Mouse (Mus musculus) heart, embryonic 13.5 days (tissue): ENCODE data around the gene Col19a1. TPM values are rescaled to one million over a fixed set of nuclear protein-coding genes. Genes with fewer than 3 reads are reported as not detected.

Source experiments
- ATAC-seq: fragments of 200-750 bp; cut with Nextera tagmentation; 2 replicates; pipeline ENCODE4 v1.8.0; 2017; ENCODE audit warnings: moderate TSS enrichment; ENCODE audit not compliant: insufficient number of reproducible peaks, low FRiP score, low TSS enrichment; ENCODE audit errors: extremely low read depth
- H3K27ac ChIP-seq: fragments of 300-500 bp; sonication (generic); replicated peaks from 2 replicates; pipeline ENCODE4 v1.5.1; 2015; ENCODE audit warnings: moderate library complexity, mild to moderate bottlenecking, inconsistent platforms
- H3K27me3 ChIP-seq: fragments of 300-500 bp; sonication (generic); replicated peaks from 2 replicates; pipeline ENCODE4 v1.6.1; 2015; ENCODE audit warnings: mild to moderate bottlenecking, inconsistent platforms
- H3K36me3 ChIP-seq: fragments of 300-500 bp; sonication (generic); 2 replicates; pipeline ENCODE4 v1.6.1; 2015; ENCODE audit warnings: mild to moderate bottlenecking, inconsistent platforms
- H3K4me1 ChIP-seq: fragments of 300-500 bp; sonication (generic); 2 replicates; pipeline ENCODE4 v1.6.1; 2015; ENCODE audit warnings: inconsistent platforms
- H3K4me2 ChIP-seq: fragments of 300-500 bp; sonication (generic); 2 replicates; pipeline ENCODE4 v1.6.1; 2015; ENCODE audit warnings: inconsistent platforms, mild to moderate bottlenecking, moderate library complexity
- H3K4me3 ChIP-seq: fragments of 300-500 bp; sonication (generic); 2 replicates; pipeline ENCODE4 v1.5.1; 2015; ENCODE audit warnings: moderate library complexity, mild to moderate bottlenecking, inconsistent platforms
- H3K9ac ChIP-seq: fragments of 300-500 bp; sonication (generic); 2 replicates; pipeline ENCODE4 v1.6.1; 2015; ENCODE audit warnings: inconsistent platforms, mild to moderate bottlenecking, moderate library complexity
- H3K9me3 ChIP-seq: fragments of 300-500 bp; sonication (generic); 2 replicates; pipeline ENCODE4 v1.6.1; 2016; ENCODE audit warnings: inconsistent platforms
- WGBS: fragments of 180-500 bp; shearing (Covaris S2); methylation state at CpG from one replicate; pipeline ENCODE4 v1.1.7; 2015; ENCODE audit warnings: mixed read lengths; 5-methylcytosine and 5-hydroxymethylcytosine counted together
- polyA plus RNA-seq: library from polyadenylated mRNA; unstranded; fragments of >200 nt; fragmentation: Nextera tagmentation; extraction: Ambion mirVana; gene quantifications from 2 replicates; pipeline ENCODE4 v1.2.1, GENCODE M21; 2015

Gene Col19a1
- polyA plus RNA-seq, 1 experiment from 2014 or later: not detected

GRCm38 (mm10) chr1:24458015-24458414 is 129.3 kb downstream of the Col19a1 start:
- Histone ChIP-seq H3K36me3 (no peaks in the 10 kb centered on the region), H3K9me3 (no peaks in the 10 kb centered on the region), H3K27ac (no peak overlapping the region), H3K4me2 (no peak overlapping the region), H3K4me3 (no peak overlapping the region), H3K4me1 (no peaks in the 10 kb centered on the region), H3K9ac (no peak overlapping the region), H3K27me3 (no peaks in the 10 kb centered on the region)
- no peak for ATAC-seq
- 61% methylated on average over 2 of the region's 2 CpGs for WGBS

- no peaks in the 10 kb centered on the region for H3K27me3 ChIP-seq
- no peak overlapping the region for H3K27ac ChIP-seq
- H3K9me3 ChIP-seq: no peaks in the 10 kb centered on the region
- H3K4me3 ChIP-seq: no peak overlapping the region
- no peaks in the 10 kb centered on the region for H3K36me3 ChIP-seq
- no peak overlapping the region for H3K4me2 ChIP-seq
- H3K4me1 ChIP-seq: no peaks in the 10 kb centered on the region
- ATAC-seq: no peak
- no peak overlapping the region for H3K9ac ChIP-seq
- WGBS: 62% methylated on average over 10 of the region's 10 CpGs
Measured at GRCm38 (mm10) chr1:24452572-24453269, 134.6 kb downstream of the Col19a1 start.

DNA sequence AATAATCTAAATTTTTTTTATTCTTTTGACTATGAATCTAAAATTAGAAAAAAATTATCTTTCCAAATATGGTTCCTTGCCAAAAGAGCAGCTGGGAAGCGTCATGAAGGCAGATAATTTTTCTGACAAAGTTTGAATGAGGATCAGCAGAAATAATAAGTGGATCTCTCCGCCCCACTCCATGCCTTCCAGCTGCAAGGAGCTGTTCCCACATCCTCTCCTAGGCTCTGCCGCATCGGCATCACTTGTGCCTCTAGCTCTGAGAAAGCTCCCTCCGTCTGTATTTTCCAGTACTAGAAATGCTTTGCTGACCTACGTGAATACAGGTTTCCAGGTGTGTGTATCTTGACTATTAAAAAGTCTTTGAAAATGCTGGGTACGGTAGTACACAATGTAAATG is 135.1 kb downstream of the Col19a1 start:
- Histone ChIP-seq H3K4me2 (no peak overlapping the region), H3K27me3 (no peaks in the 10 kb centered on the region), H3K9me3 (no peaks in the 10 kb centered on the region), H3K9ac (no peak overlapping the region), H3K27ac (no peak overlapping the region), H3K4me3 (no peak overlapping the region), H3K36me3 (no peaks in the 10 kb centered on the region), H3K4me1 (no peaks in the 10 kb centered on the region)
- WGBS: 64% methylated on average over 7 of the region's 7 CpGs
- no peak for ATAC-seq

DNA sequence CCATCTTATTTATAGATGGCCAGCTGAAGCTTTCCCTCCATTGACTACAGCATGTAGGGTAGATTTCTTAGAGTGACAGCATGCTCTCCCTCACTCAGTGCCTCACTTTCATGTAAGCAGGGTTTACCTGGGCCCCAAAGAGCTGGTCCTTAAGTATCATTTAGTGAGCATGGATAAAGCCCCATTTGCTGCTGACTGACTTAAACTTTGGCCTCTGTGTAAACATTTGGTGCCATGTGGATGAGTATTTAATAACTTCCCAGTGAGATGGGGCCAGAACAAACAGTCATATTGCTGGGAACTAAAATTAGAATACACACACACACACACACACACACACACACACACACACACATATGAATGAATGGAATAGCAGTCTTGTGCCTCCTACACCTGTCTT is 149.8 kb downstream of the Col19a1 start:
- Histone ChIP-seq H3K27me3 (no peaks in the 10 kb centered on the region), H3K4me1 (no peaks in the 10 kb centered on the region), H3K9ac (no peak overlapping the region), H3K36me3 (no peaks in the 10 kb centered on the region), H3K27ac (no peak overlapping the region), H3K4me2 (no peak overlapping the region), H3K4me3 (no peak overlapping the region), H3K9me3 (no peaks in the 10 kb centered on the region)
- no peak for ATAC-seq

GRCm38 (mm10) chr1:24428306-24428705 is 159.0 kb downstream of the Col19a1 start:
- H3K9me3 ChIP-seq: no peaks in the 10 kb centered on the region
- no peaks in the 10 kb centered on the region for H3K4me1 ChIP-seq
- WGBS: 89% methylated on average over 5 of the region's 5 CpGs
- no peak for ATAC-seq
- no peaks in the 10 kb centered on the region for H3K36me3 ChIP-seq
- no peak overlapping the region for H3K4me3 ChIP-seq
- H3K27ac ChIP-seq: no peak overlapping the region
- H3K9ac ChIP-seq: no peak overlapping the region
- no peak overlapping the region for H3K4me2 ChIP-seq
- no peaks in the 10 kb centered on the region for H3K27me3 ChIP-seq

DNA sequence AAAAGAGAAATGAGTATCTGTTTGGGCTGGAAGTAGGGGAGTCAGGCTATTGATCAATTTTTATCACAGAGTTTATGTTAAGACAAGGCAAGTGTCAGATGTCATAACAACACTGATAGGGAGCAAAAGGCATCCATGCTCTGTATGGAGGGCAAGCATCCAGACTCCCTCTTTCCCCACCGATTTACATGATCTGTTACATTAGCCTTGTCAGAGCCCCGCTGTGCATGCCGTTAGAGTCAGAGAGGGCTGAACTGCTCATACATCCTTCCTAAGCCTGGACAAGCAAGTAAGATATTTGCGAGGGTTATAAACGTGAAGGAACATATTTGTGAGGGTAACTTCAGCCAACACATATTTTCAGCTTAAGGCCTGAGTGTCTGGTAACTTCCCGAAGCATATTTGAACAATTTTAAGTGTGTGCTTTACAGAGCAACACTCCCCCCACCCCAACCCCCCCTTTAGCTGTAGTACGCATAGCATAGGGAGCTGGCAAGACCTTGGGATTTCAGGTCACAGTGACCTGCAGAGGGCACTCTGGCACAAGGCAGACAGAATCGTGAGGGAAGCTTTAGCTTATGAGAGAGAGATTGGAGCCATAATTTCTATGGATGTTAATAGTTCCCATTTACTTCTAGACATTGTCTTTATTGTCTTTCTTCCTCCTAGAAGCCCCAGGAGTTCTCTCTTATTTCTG is 209.0 kb downstream of the Col19a1 start:
- ATAC-seq: no peak
- no peaks in the 10 kb centered on the region; the same call in 1 of the 2 replicates for H3K4me1 ChIP-seq
- no peaks in the 10 kb centered on the region for H3K27me3 ChIP-seq
- H3K4me2 ChIP-seq: 0 out of 2 replicates have a peak overlapping the region, but pooled peaks have one; percentile 11
- H3K9me3 ChIP-seq: no peaks in the 10 kb centered on the region
- no peak overlapping the region for H3K27ac ChIP-seq
- H3K9ac ChIP-seq: no peak overlapping the region
- no peak overlapping the region for H3K4me3 ChIP-seq
- H3K36me3 ChIP-seq: no peaks in the 10 kb centered on the region
- WGBS: 27% methylated on average over 8 of the region's 8 CpGs

GRCm38 (mm10) chr1:24374902-24375301 is 212.4 kb downstream of the Col19a1 start:
- Histone ChIP-seq H3K4me2 (no peak overlapping the region), H3K9me3 (no peaks in the 10 kb centered on the region), H3K27ac (no peak overlapping the region), H3K4me3 (no peak overlapping the region), H3K4me1 (no peaks in the 10 kb centered on the region; the same call in 1 of the 2 replicates), H3K27me3 (no peaks in the 10 kb centered on the region), H3K9ac (no peak overlapping the region), H3K36me3 (no peaks in the 10 kb centered on the region)
- WGBS: 23% methylated on average over 2 of the region's 2 CpGs
- ATAC-seq: no peak

DNA sequence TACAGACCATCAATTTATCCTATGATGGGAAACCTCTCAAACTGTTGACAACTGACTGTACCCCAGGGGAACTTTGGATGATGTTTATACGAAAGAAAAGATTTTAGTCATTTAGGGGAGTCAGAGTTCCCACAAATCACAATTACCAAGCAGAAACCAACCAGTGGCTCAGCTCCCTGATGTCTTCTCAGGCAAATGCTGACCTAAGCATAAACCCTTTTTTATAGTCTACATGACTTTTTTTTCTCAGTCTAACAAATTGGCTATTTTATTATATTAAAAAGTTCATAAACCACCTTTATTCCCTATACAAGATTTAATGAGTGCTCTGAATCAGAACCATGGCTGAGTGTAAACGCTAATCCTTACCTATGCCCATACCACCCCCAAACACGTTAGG is 213.6 kb downstream of the Col19a1 start:
- 75% methylated on average over 3 of the region's 3 CpGs for WGBS

GRCm38 (mm10) chr1:24372471-24373258 is 214.6 kb downstream of the Col19a1 start:
- WGBS: 73% methylated on average over 4 of the region's 4 CpGs
- Histone ChIP-seq H3K27ac (no peak overlapping the region), H3K4me2 (no peak overlapping the region), H3K9me3 (no peaks in the 10 kb centered on the region), H3K9ac (no peak overlapping the region), H3K4me1 (no peaks in the 10 kb centered on the region; the same call in 1 of the 2 replicates), H3K36me3 (no peaks in the 10 kb centered on the region), H3K4me3 (no peak overlapping the region), H3K27me3 (no peaks in the 10 kb centered on the region)
- ATAC-seq: no peak

More for the DNA sequence above, 213.6 kb downstream of the Col19a1 start:
- no peaks in the 10 kb centered on the region; the same call in 1 of the 2 replicates for H3K4me1 ChIP-seq
- no peak overlapping the region for H3K27ac ChIP-seq
- H3K27me3 ChIP-seq: no peaks in the 10 kb centered on the region
- H3K9me3 ChIP-seq: no peaks in the 10 kb centered on the region
- H3K4me2 ChIP-seq: no peak overlapping the region
- no peak for ATAC-seq
- no peaks in the 10 kb centered on the region for H3K36me3 ChIP-seq
- no peak overlapping the region for H3K9ac ChIP-seq
- H3K4me3 ChIP-seq: no peak overlapping the region

GRCm38 (mm10) chr1:24367570-24368517 is 219.4 kb downstream of the Col19a1 start:
- Histone ChIP-seq H3K9me3 (no peaks in the 10 kb centered on the region), H3K9ac (no peak overlapping the region), H3K4me2 (peak overlapping the region; percentile 47), H3K27me3 (no peaks in the 10 kb centered on the region), H3K27ac (no peak overlapping the region), H3K4me3 (no peak overlapping the region), H3K4me1 (no peaks in the 10 kb centered on the region), H3K36me3 (no peaks in the 10 kb centered on the region)
- 46% methylated on average over 19 of the region's 19 CpGs for WGBS
- ATAC-seq: no peak
